Mouse (Mus musculus) stomach, embryonic 16.5 days (tissue): ENCODE results near the gene Ccl27a. TPM values are rescaled to one million over a fixed set of nuclear protein-coding genes. Genes with fewer than 3 reads are reported as not detected.

Experiments
- polyA plus RNA-seq: library from polyadenylated mRNA; unstranded; fragments of >200 nt; fragmentation: Nextera tagmentation; extraction: Ambion mirVana; gene quantifications from 2 replicates; pipeline ENCODE4 v1.2.1, GENCODE M21; 2015

The Ccl27a gene
- polyA plus RNA-seq, 1 experiment from 2014 or later, result 33.6 TPM

Other genes with a start within 250 kb of the Ccl27a start
- gene Fam219a, start 204.7 kb downstream of the Ccl27a start, polyA plus RNA-seq, result 2.9 and 3.0 TPM in 2 replicates
- gene Dnaic1, start 204.5 kb downstream of the Ccl27a start, polyA plus RNA-seq, result 4.7 and 5.1 TPM in 2 replicates
- gene Enho, start 133.9 kb downstream of the Ccl27a start, polyA plus RNA-seq, result 22.8 and 23.0 TPM in 2 replicates
- gene Cntfr, start 77.2 kb downstream of the Ccl27a start, polyA plus RNA-seq, result 10.1 and 10.5 TPM in 2 replicates
- gene Il11ra1, start 74.3 kb downstream of the Ccl27a start, polyA plus RNA-seq, result 143 and 152 TPM in 2 replicates
- 54.3 and 58.6 TPM in 2 replicates for gene Rpp25l, start 60.7 kb downstream of the Ccl27a start, polyA plus RNA-seq
- 132 TPM in 2 replicates for gene Dctn3, start 51.1 kb downstream of the Ccl27a start, polyA plus RNA-seq
- gene Arid3c, start 43.1 kb downstream of the Ccl27a start, polyA plus RNA-seq, result not detected in 2 replicates
- 43.8 and 44.7 TPM in 2 replicates for gene Galt, start 19.0 kb downstream of the Ccl27a start, polyA plus RNA-seq
- 76.9 and 88.4 TPM in 2 replicates for gene Sigmar1, start 18.1 kb downstream of the Ccl27a start, polyA plus RNA-seq
- gene Gm21541, start 129.4 kb upstream of the Ccl27a start, polyA plus RNA-seq, result 3.4 and 26.5 TPM in 2 replicates
- 2.5 and 2.8 TPM in 2 replicates for gene Gm20878, start 167.3 kb upstream of the Ccl27a start, polyA plus RNA-seq
- 0.22 and 0.31 TPM in 2 replicates for gene Fam205a4, start 191.8 kb upstream of the Ccl27a start, polyA plus RNA-seq